In genomic region chr6:144074826-144075225, GRCm38 (mm10) we compare ENCODE assay signal across 8 mouse cellular contexts.
DNase-seq lines count a peak whose midpoint lies in the region; ATAC-seq lines count a peak whose summit lies in the region.

No protein-coding gene starts in this region.

- H3K9ac ChIP-seq in kidney, embryonic 14.5 days (ENCODE audit: low read depth, low read length) = no peak overlapping the region
- no peak overlapping the region for H3K9ac ChIP-seq in liver, embryonic 12.5 days

- H3K27me3 ChIP-seq in kidney, embryonic 14.5 days (ENCODE audit: control insufficient read depth, insufficient read depth, low read length) = no peaks in the 10 kb centered on the region
- no peaks in the 10 kb centered on the region for H3K27me3 ChIP-seq in liver, embryonic 12.5 days (replicated peaks)

- H3K4me3 ChIP-seq in kidney, embryonic 14.5 days (ENCODE audit: low read length) = no peak overlapping the region
- no peak overlapping the region for H3K4me3 ChIP-seq in liver, embryonic 12.5 days

- 50% methylated on average over 9 of the region's 9 CpGs for WGBS in kidney, embryonic 14.5 days
- WGBS in large intestine, adult 2 months = 14% methylated on average over 9 of the region's 9 CpGs
- WGBS in liver, embryonic 12.5 days (ENCODE audit: insufficient replicate concordance) = 64% methylated on average over 9 of the region's 9 CpGs

- H3K4me2 ChIP-seq in kidney, embryonic 14.5 days (replicated peaks; ENCODE audit: low read depth, low read length) = no peak overlapping the region
- no peak overlapping the region for H3K4me2 ChIP-seq in liver, embryonic 12.5 days

- ATAC-seq in kidney, embryonic 14.5 days (ENCODE audit: low FRiP score, low TSS enrichment) = peak; percentile 68; the same call in 1 of the 2 replicates
- ATAC-seq in liver, embryonic 12.5 days = no peak

- DNase-seq in kidney, adult 8-10 months = no peak
- DNase-seq in adipocyte (ENCODE audit: low spot score) = peak; percentile 93
- DNase-seq in frontal cortex, adult 2 months (ENCODE audit: extremely low spot score in 1 of 2, low spot score in 1 of 2) = peak; percentile 56 to 77
- DNase-seq in large intestine, adult 2 months (ENCODE audit: low read depth, low spot score) = peak; percentile 29
- DNase-seq in skeletal muscle tissue, adult 2 months (ENCODE audit: low read depth, low spot score) = peak; percentile 65
- DNase-seq in kidney, postnatal 25 days = no peak

- H3K9me3 ChIP-seq in kidney, embryonic 14.5 days (ENCODE audit: control insufficient read depth, low read length) = no peaks in the 10 kb centered on the region
- no peaks in the 10 kb centered on the region for H3K9me3 ChIP-seq in liver, embryonic 12.5 days (replicated peaks)

- H3K4me1 ChIP-seq in kidney, embryonic 14.5 days (ENCODE audit: control insufficient read depth, insufficient read depth, low read length) = no peaks in the 10 kb centered on the region
- no peaks in the 10 kb centered on the region for H3K4me1 ChIP-seq in liver, embryonic 12.5 days

- H3K36me3 ChIP-seq in kidney, embryonic 14.5 days (ENCODE audit: control insufficient read depth, insufficient read depth, low read length) = no peaks in the 10 kb centered on the region
- H3K36me3 ChIP-seq in liver, embryonic 12.5 days = no peaks in the 10 kb centered on the region

- H3K27ac ChIP-seq in kidney, embryonic 14.5 days (ENCODE audit: low read depth, low read length) = no peak overlapping the region
- no peak overlapping the region for H3K27ac ChIP-seq in liver, embryonic 12.5 days

Comparison
In these comparisons a context has a peak if more than half of its experiments do, and no peak if none do; other contexts are left out.
1. DNase-seq: peak in adipocyte (single experiment), frontal cortex, adult 2 months (2 of 2), large intestine, adult 2 months (single experiment) and skeletal muscle tissue, adult 2 months (single experiment); none in kidney, adult 8-10 months (0 of 2) and kidney, postnatal 25 days (0 of 2).